Mouse (Mus musculus): ENCODE measurements around the gene Gm20547.
"Not testable (repeated sequence)": the region's sequence is repeated elsewhere in the genome, so short reads cannot be mapped to it uniquely, and the experiment has no call there.

The Gm20547 gene

GRCm38 (mm10) chr17:34849722-34850516, 31.9 kb downstream of the Gm20547 start, which contains the start of the genes Skiv2l and Nelfe:
Gene Skiv2l, minus strand, starts transcription at chr17:34850210.
Gene Nelfe, plus strand, starts transcription at chr17:34850391.
- peak; percentile 99 for DNase-seq

DNA sequence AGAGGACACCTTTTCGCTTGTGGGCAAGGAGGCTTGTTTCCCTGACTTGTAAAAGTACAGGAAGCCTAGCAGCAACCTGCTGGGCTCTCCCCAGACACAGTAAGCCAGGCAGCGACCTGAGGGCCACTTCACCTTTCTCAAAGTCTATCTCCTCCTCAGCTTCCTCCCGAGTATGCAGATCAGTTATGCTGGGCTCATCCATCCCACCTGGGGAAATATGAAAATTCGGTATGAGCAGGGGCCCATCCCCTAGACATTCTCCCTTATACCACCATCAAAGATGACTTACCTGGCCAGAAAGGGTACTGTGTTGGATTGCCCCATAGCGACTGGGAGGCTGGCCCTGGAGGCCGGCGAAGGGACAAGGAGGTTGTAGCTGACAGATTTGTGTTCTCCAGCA, 34.2 kb downstream of the Gm20547 start:
- DNase-seq = no peak

DNA sequence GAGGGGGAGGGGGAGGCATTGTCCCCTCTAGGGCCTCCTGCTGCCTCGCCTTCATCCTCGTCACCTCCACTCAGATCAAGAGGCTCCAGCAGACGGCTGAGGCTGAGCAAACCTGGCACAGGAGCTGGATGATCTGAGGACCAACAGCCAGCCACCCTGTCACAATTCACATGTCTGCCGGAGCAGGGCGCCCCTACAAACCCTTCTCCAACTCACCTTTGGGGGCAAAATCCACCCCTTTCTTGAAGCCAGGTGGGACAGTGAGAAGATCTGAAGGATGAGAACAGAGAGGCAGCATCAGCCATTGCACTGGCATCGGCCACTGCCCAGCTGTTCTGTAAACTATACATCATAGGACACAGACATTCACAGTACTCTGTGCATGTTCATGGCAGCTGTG, 34.6 kb downstream of the Gm20547 start:
- no peak for DNase-seq

DNA sequence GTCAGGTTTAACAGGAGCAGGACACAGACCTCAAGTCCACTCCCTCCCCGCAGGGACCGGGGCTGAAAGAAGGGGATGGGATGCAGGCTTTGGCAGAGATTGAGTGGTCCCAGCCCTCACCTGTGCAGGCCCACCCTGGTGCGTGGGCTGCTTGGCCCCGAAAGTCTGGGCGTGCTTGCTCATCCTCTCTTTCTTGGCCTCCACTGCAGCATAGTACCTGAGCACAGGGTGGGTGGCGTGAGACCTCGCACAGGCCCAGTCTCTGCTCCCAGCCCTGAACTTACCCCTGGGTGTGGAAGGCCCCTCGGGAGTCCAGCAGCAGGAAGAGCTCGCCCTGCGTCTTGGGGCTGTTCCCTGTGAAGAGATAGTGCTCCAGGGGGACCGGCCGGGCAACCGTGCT, 37.0 kb downstream of the Gm20547 start:
- no peak for DNase-seq

DNA sequence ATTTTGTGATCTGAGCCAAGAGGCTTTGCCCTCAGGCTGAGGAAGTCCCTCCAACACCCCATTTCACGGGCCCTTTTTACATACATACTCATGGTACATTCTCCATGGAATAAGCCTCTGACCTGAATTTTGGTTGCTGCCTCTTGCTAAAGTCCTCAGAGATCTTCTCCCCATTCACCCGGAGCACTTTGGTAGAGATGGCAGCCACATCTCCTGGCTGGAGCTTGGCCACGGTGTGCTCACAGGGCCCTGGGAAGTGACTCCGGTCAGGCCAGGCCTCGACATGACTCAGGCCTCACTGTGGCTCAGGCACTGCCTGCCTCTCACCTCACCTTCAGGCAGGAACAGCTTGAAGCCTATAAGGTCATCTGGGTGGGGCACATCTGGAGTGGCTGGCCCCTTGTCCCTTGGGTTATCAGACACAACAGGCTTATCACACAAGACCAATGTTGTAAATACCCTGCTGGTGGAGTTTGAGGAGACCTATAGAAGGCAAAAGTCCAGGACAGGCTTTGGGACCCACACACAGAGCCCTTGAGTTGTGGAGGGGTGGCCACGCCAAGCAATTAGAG, 41.0 kb downstream of the Gm20547 start:
- DNase-seq = no peak

DNA sequence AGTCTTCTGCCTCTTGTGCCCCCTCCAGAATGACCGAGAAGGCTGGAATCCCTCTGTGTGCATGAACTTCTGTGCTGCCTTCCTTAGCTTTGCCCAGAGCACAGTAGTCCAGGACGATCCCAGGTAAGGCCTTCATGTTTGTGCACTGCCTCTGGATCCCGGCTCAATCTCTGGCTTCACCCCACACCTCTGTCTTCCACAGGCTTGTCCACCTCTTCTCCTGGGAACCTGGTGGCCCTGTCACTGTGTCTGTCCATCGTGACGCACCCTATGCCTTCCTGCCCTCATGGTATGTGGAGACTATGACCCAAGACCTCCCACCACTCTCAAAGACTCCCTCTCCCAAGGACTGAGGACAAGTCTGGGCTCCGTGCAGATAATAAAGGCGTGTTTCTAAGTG, 43.1 kb downstream of the Gm20547 start:
- DNase-seq = no peak

DNA sequence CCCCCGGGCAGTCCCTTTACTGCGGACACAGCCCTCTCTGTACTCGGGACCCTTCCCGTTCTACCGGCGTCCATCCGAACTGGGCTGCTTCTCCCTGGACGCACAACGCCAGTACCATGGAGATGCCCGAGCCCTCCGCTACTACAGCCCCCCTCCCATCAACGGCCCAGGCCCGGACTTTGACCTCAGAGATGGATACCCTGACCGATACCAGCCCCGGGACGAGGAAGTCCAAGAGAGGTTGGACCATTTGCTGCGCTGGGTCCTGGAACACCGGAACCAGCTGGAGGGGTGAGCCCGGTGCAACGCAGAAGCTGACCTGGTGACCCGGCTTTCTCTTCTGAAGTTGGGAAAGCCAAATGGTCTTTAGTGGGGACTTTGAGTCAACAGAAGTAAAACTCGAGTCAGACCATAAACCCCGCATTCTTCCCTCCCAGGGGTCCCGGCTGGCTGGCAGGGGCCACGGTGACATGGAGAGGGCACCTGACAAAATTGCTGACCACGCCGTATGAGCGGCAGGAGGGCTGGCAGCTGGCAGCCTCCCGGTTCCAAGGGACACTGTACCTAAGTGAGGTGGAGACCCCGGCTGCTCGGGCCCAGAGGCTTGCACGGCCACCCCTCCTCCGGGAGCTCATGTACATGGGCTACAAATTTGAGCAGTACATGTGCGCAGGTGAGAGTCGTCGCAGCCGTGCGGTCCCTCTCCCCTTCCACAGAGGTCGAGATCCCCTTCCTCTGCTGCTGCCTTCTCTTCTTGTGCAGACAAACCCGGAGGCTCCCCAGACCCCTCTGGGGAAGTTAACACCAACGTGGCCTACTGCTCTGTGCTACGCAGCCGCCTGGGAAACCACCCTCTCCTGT, 44.1 kb downstream of the Gm20547 start:
- DNase-seq = no peak

DNA sequence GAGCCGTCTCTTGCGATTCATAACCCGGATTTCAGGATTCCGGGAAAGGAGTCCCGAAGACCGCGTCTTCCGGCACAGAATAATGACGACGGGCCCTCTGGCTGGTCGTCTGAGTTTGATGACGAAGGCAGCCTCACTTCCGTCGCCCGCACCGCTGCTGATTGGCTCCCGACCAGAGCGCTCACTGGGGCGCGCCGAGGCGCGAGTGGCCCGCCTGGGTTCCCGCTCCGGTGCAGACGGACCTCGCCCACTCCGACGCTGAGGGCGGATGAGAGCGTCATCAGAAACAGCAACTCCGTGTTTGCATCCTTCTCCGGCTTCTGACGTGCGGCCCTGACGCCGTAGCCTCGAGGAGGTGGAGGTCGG, 45.0 kb downstream of the Gm20547 start, which contains the start of the genes Stk19 and Dxo:
Gene Stk19, minus strand, starts transcription at position 90 of the 366 bp plus-strand sequence.
Gene Dxo, plus strand, starts transcription at position 164 of the 366 bp plus-strand sequence.
- peak; percentile 97 for DNase-seq

DNA sequence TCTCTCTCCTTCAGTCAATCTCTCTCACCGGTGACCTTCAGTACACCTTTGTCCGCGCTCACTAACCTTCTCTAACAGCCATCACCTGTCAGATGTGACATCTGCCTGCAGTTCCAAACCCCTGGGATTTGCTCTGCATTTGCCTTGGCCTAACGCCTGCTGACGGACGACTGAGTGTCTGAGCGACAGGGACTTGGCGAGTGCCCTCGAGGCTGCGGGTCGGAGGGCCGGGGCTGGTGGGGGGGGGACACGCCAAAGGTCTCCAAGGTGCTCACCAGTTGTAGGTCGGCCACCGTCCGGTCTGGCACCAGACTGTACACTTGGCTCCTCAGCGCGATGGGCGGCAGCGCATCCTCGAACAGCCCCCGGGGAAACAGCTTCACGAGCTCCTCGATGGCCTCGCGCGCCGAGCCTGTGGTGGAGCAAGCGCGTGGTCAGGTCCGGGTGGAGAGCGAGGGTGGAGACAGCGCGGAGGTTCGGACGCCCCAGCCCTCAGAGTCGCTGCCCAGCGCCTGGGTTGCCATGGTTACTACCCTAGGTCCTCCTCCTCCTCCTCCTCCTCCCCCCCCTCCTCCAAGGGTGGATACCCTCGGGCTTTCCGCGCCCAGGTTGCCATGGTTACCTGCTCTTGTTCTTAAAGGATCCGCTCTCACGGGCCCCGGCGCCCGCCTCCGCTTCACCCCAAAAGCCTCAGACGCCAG, 45.5 kb downstream of the Gm20547 start:
- no peak for DNase-seq

DNA sequence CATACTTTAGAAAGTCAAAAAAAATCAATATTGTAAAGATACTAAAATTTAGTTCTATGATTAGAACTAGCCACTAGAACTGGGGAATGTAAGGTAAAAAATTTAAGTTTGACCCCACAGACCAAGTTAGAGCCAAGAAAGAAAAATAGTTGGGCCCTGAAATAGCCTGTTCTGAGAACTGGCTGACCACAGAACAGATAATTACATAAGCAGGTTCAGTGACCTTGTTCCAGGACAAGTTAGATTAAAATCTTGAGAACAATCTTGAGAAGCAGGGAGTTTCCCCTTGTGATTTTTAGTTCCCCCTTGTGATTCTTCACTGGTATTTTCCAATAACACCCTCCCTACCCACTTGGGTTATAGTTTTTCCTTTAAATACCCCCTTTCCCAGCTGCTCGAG, 51.1 kb downstream of the Gm20547 start:
- DNase-seq = not testable (repeated sequence)

GRCm38 (mm10) chr17:34814818-34815370, 66.9 kb downstream of the Gm20547 start:
- DNase-seq = no peak

- DNase-seq = not testable (repeated sequence)
Measured at GRCm38 (mm10) chr17:34813747-34814146, 68.1 kb downstream of the Gm20547 start.

- no peak for DNase-seq
Measured at GRCm38 (mm10) chr17:34811275-34811674, 70.6 kb downstream of the Gm20547 start.

GRCm38 (mm10) chr17:34810811-34811210, 71.0 kb downstream of the Gm20547 start:
- DNase-seq = not testable (repeated sequence)

- DNase-seq = not testable (repeated sequence)
Measured at GRCm38 (mm10) chr17:34810411-34810810, 71.4 kb downstream of the Gm20547 start.

DNA sequence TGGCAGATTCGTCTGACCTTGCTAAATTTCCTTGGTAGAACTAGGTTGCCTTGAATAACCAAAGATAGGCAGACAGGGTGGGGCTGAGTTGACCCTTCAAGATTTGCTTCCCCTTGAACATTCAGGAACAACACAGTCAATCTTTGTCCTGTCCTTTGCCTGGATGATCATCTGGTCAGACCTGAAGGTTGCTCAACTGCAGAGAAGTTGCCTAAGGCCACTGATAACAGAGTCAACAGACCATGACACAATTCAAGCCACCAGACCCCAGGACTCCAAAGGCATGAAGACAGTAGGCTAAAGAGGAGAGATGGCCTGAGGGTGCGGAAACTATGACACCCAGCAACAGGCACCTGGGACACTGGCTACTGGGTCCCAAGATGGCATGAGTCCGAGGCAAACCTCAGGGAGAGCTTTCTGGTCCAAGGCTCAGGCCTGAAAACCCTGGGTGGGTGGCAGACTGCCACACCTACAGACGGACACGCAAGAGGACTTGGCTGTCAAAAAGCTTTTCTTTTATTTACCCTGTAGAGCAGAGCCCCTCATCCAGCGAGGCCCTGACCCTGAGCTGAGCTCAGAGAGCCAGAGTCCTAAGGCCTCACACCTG, 73.1 kb downstream of the Gm20547 start:
- DNase-seq = no peak

- no peak for DNase-seq
Measured at GRCm38 (mm10) chr17:34807176-34807575, 74.7 kb downstream of the Gm20547 start.

Measured in lung, postnatal 10 days (tissue).